7 mouse cellular contexts compared by ENCODE assay signal in genomic region chr11:113683627-113683956, GRCm38 (mm10). TPM values are rescaled to one million over a fixed set of nuclear protein-coding genes. Genes with fewer than 3 reads are reported as not detected.
DNase-seq lines count a peak whose midpoint lies in the region; ATAC-seq lines count a peak whose summit lies in the region.

No protein-coding gene starts in this region.

- peak overlapping the region; percentile 86 for H3K4me2 ChIP-seq in neural tube, embryonic 11.5 days (ENCODE audit: low read depth)
- peak overlapping the region; percentile 74 for H3K4me2 ChIP-seq in limb, embryonic 15.5 days
- peak overlapping the region; percentile 55 for H3K4me2 ChIP-seq in stomach, embryonic 14.5 days (replicated peaks; ENCODE audit: low read depth, low read length)

- no peaks in the 10 kb centered on the region for H3K9me3 ChIP-seq in neural tube, embryonic 11.5 days (ENCODE audit: control insufficient read depth, low read length)
- no peaks in the 10 kb centered on the region for H3K9me3 ChIP-seq in limb, embryonic 15.5 days
- no peaks in the 10 kb centered on the region for H3K9me3 ChIP-seq in stomach, embryonic 14.5 days (ENCODE audit: control insufficient read depth, low read depth, low read length)

- peak overlapping the region; percentile 87 for H3K9ac ChIP-seq in neural tube, embryonic 11.5 days (ENCODE audit: low read length)
- H3K9ac ChIP-seq in limb, embryonic 15.5 days, result peak overlapping the region; percentile 96
- H3K9ac ChIP-seq in stomach, embryonic 14.5 days (replicated peaks; ENCODE audit: low read depth, low read length), result peak overlapping the region; percentile 82

- H3K36me3 ChIP-seq in neural tube, embryonic 11.5 days (ENCODE audit: control insufficient read depth, insufficient read depth, low read length), result peaks cover under 1% of the 10 kb centered on the region
- H3K36me3 ChIP-seq in limb, embryonic 15.5 days, result peaks cover 11% of the 10 kb centered on the region
- peaks cover 7% of the 10 kb centered on the region for H3K36me3 ChIP-seq in stomach, embryonic 14.5 days (ENCODE audit: control insufficient read depth, insufficient read depth, low read length)

- DNase-seq in neural tube, embryonic 11.5 days (ENCODE audit: low spot score), result no peak
- DNase-seq in neural tube, embryonic 10.5 days (ENCODE audit: extremely low spot score, low spot score), result no peak
- DNase-seq in gastrocnemius, postnatal 36 days, result no peak
- DNase-seq in gastrocnemius, postnatal 10 days, result no peak

- intact Hi-C loops in gastrocnemius, postnatal 36 days (cut with DNase I), result loop anchor here (5.0 kb wide), 1 partner anchor 36 kb away; the partner anchor contains the start of gene Cog1

- no peaks in the 10 kb centered on the region for H3K27me3 ChIP-seq in neural tube, embryonic 11.5 days (ENCODE audit: control insufficient read depth, insufficient read depth, low read length)
- no peaks in the 10 kb centered on the region for H3K27me3 ChIP-seq in limb, embryonic 15.5 days
- H3K27me3 ChIP-seq in stomach, embryonic 14.5 days (ENCODE audit: control insufficient read depth, insufficient read depth, low read length), result no peaks in the 10 kb centered on the region

- H3K4me1 ChIP-seq in neural tube, embryonic 11.5 days (ENCODE audit: control insufficient read depth, insufficient read depth, low read length), result peaks cover 14% of the 10 kb centered on the region
- peaks cover 29% of the 10 kb centered on the region for H3K4me1 ChIP-seq in limb, embryonic 15.5 days
- H3K4me1 ChIP-seq in stomach, embryonic 14.5 days (ENCODE audit: control insufficient read depth, insufficient read depth, low read length), result peaks cover 32% of the 10 kb centered on the region

- ATAC-seq in neural tube, embryonic 11.5 days (ENCODE audit: insufficient read depth, low FRiP score, low TSS enrichment), result peak; percentile 73
- ATAC-seq in erythroid progenitor cell, adult 5-6 weeks (replicated peaks; ENCODE audit: low FRiP score, poor library complexity, severe bottlenecking), result 0 out of 2 replicates have a peak, but pooled peaks have one; percentile 1
- peak; percentile 53 for ATAC-seq in limb, embryonic 15.5 days (ENCODE audit: insufficient number of reproducible peaks, low FRiP score, low TSS enrichment, low read depth)
- ATAC-seq in stomach, embryonic 14.5 days (ENCODE audit: insufficient number of reproducible peaks, insufficient read depth, low FRiP score, low read depth), result peak; percentile 62; the same call in 1 of the 2 replicates

- peak overlapping the region; percentile 95 for H3K27ac ChIP-seq in neural tube, embryonic 11.5 days (ENCODE audit: low read depth, low read length)
- H3K27ac ChIP-seq in limb, embryonic 15.5 days, result peak overlapping the region; percentile 96
- H3K27ac ChIP-seq in stomach, embryonic 14.5 days (ENCODE audit: low read length), result peak overlapping the region; percentile 95

- H3K4me3 ChIP-seq in neural tube, embryonic 11.5 days (ENCODE audit: low read depth, low read length), result peak overlapping the region; percentile 91
- peak overlapping the region; percentile 96 for H3K4me3 ChIP-seq in limb, embryonic 15.5 days
- H3K4me3 ChIP-seq in stomach, embryonic 14.5 days (ENCODE audit: low read depth, low read length), result peak overlapping the region; percentile 87

- under 1% methylated on average over 35 of the region's 38 CpGs for whole genome bisulfite sequencing in neural tube, embryonic 11.5 days
- WGBS in limb, embryonic 15.5 days, result under 1% methylated on average over 32 of the region's 38 CpGs
- WGBS in stomach, embryonic 14.5 days, result 0% methylated on average over 33 of the region's 38 CpGs

RNA-seq across cellular contexts. Expression of gene Fam104a, which starts 0.4 kb away (rescaled TPM):
- 57.3 and 57.9 TPM in 2 replicates for polyA plus RNA-seq in neural tube, embryonic 11.5 days (2014; fragmentation: Nextera tagmentation; extraction: Ambion mirVana)
- 24.1 and 24.3 TPM in 2 replicates for total RNA-seq in erythroid progenitor cell, adult 5-6 weeks (2015; ENCODE audit: low replicate concordance)
- total RNA-seq in erythroid progenitor cell, adult 5-6 weeks (2017; ENCODE audit: low replicate concordance), result 21.4 and 35.7 TPM in 2 replicates
- 45.6 and 46.0 TPM in 2 replicates for polyA plus RNA-seq in limb, embryonic 15.5 days (2015; fragmentation: Nextera tagmentation; extraction: Ambion mirVana)
- polyA plus RNA-seq in stomach, embryonic 14.5 days (2014; fragmentation: Nextera tagmentation; extraction: Ambion mirVana), result 46.8 and 51.2 TPM in 2 replicates
- total RNA-seq in gastrocnemius, postnatal 36 days (2021), result 10 to 100 TPM; 26.7 to 27.6 TPM
- total RNA-seq in gastrocnemius, postnatal 10 days (2021), result 10 to 100 TPM; 34.8 to 37.9 TPM

RNA-seq across cellular contexts. Expression of gene D11Wsu47e, which starts 0.6 kb away (rescaled TPM):
- polyA plus RNA-seq in neural tube, embryonic 11.5 days (2014; fragmentation: Nextera tagmentation; extraction: Ambion mirVana), result 24.5 and 25.5 TPM in 2 replicates
- total RNA-seq in erythroid progenitor cell, adult 5-6 weeks (2015; ENCODE audit: low replicate concordance), result 10.1 TPM in 1 of 2 replicates, not detected in the other
- total RNA-seq in erythroid progenitor cell, adult 5-6 weeks (2017; ENCODE audit: low replicate concordance), result 3.8 and 9.0 TPM in 2 replicates
- 19.2 and 21.5 TPM in 2 replicates for polyA plus RNA-seq in limb, embryonic 15.5 days (2015; fragmentation: Nextera tagmentation; extraction: Ambion mirVana)
- polyA plus RNA-seq in stomach, embryonic 14.5 days (2014; fragmentation: Nextera tagmentation; extraction: Ambion mirVana), result 21.3 and 25.4 TPM in 2 replicates
- total RNA-seq in gastrocnemius, postnatal 36 days (2021), result 1 to 10 TPM; 3.4 to 3.8 TPM
- 10 to 100 TPM in 1 of 2 experiments, 1 to 10 TPM in 1; 7.3 to 10.9 TPM for total RNA-seq in gastrocnemius, postnatal 10 days (2021)

RNA-seq across cellular contexts. Expression of gene Cpsf4l, which starts 26.2 kb away (rescaled TPM):
- polyA plus RNA-seq in neural tube, embryonic 11.5 days (2014; fragmentation: Nextera tagmentation; extraction: Ambion mirVana), result 0.26 and 0.50 TPM in 2 replicates
- not detected in 2 replicates for total RNA-seq in erythroid progenitor cell, adult 5-6 weeks (2015; ENCODE audit: low replicate concordance)
- total RNA-seq in erythroid progenitor cell, adult 5-6 weeks (2017; ENCODE audit: low replicate concordance), result not detected in 2 replicates
- 0.92 and 1.3 TPM in 2 replicates for polyA plus RNA-seq in limb, embryonic 15.5 days (2015; fragmentation: Nextera tagmentation; extraction: Ambion mirVana)
- polyA plus RNA-seq in stomach, embryonic 14.5 days (2014; fragmentation: Nextera tagmentation; extraction: Ambion mirVana), result 0.49 and 0.52 TPM in 2 replicates
- not detected for total RNA-seq in gastrocnemius, postnatal 36 days (2021)
- total RNA-seq in gastrocnemius, postnatal 10 days (2021), result not detected

RNA-seq across cellular contexts. Expression of gene Slc39a11, which starts 33.7 kb away (rescaled TPM):
- 20.1 and 20.5 TPM in 2 replicates for polyA plus RNA-seq in neural tube, embryonic 11.5 days (2014; fragmentation: Nextera tagmentation; extraction: Ambion mirVana)
- total RNA-seq in erythroid progenitor cell, adult 5-6 weeks (2015; ENCODE audit: low replicate concordance), result 3.6 and 5.4 TPM in 2 replicates
- total RNA-seq in erythroid progenitor cell, adult 5-6 weeks (2017; ENCODE audit: low replicate concordance), result 3.5 and 4.7 TPM in 2 replicates
- 30.0 and 30.1 TPM in 2 replicates for polyA plus RNA-seq in limb, embryonic 15.5 days (2015; fragmentation: Nextera tagmentation; extraction: Ambion mirVana)
- 18.6 and 24.0 TPM in 2 replicates for polyA plus RNA-seq in stomach, embryonic 14.5 days (2014; fragmentation: Nextera tagmentation; extraction: Ambion mirVana)
- total RNA-seq in gastrocnemius, postnatal 36 days (2021), result 1 to 10 TPM; 2.4 to 2.8 TPM
- total RNA-seq in gastrocnemius, postnatal 10 days (2021), result 1 to 10 TPM; 4.9 to 7.2 TPM

RNA-seq across cellular contexts. Expression of gene Cog1, which starts 34.6 kb away (rescaled TPM):
- 44.3 and 47.7 TPM in 2 replicates for polyA plus RNA-seq in neural tube, embryonic 11.5 days (2014; fragmentation: Nextera tagmentation; extraction: Ambion mirVana)
- 29.8 and 33.2 TPM in 2 replicates for total RNA-seq in erythroid progenitor cell, adult 5-6 weeks (2015; ENCODE audit: low replicate concordance)
- total RNA-seq in erythroid progenitor cell, adult 5-6 weeks (2017; ENCODE audit: low replicate concordance), result 30.3 and 38.8 TPM in 2 replicates
- polyA plus RNA-seq in limb, embryonic 15.5 days (2015; fragmentation: Nextera tagmentation; extraction: Ambion mirVana), result 24.9 and 25.4 TPM in 2 replicates
- 20.7 and 24.4 TPM in 2 replicates for polyA plus RNA-seq in stomach, embryonic 14.5 days (2014; fragmentation: Nextera tagmentation; extraction: Ambion mirVana)
- total RNA-seq in gastrocnemius, postnatal 36 days (2021), result 10 to 100 TPM; 18.2 to 18.9 TPM
- total RNA-seq in gastrocnemius, postnatal 10 days (2021), result 10 to 100 TPM; 20.1 to 25.0 TPM

Comparison
In these comparisons a context has a peak if more than half of its experiments do, and no peak if none do; other contexts are left out.
1. ATAC-seq: peak in every context shown above with its lines; median percentile 73 in neural tube, embryonic 11.5 days; 62 in stomach, embryonic 14.5 days; 53 in limb, embryonic 15.5 days; 1 in erythroid progenitor cell, adult 5-6 weeks.